Mouse (Mus musculus): ENCODE measurements around the gene Ddah2. TPM values are rescaled to one million over a fixed set of nuclear protein-coding genes. Genes with fewer than 3 reads are reported as not detected.
A peak's percentile ranks its signal among the peaks of the same experiment; 100 is the strongest.

The Ddah2 gene
- polyA plus RNA-seq, 1 experiment from 2014 or later: 540 TPM

DNA sequence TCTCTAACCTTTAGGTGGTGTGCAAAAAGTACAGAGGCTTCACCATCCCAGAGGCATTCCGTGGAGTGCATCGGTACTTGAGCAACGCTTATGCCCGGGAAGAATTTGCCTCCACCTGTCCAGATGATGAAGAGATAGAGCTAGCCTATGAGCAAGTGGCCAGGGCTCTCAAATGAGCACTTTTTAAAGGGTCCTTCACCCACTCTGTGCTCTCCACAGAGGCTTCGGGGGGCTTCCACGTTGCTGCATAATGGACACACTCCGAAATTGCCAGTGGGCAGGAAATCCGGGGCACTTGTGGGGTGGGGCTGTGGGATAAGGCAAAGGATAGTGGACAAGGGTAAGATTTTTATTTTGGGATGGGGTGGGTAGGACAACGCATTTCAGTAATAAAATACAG lies 519 bp upstream of the Ddah2 start:
- no peak overlapping the region; the same call in 1 of the 2 replicates for H3K4me2 ChIP-seq (replicated peaks)
- ATAC-seq (replicated peaks): 0 out of 2 replicates have a peak, but pooled peaks have one; percentile 0
- H3K36me3 ChIP-seq: peaks cover 38% of the 10 kb centered on the region
- 66% methylated on average over 9 of the region's 9 CpGs for WGBS
- H3K9ac ChIP-seq (replicated peaks): no peak overlapping the region
- peaks cover 24% of the 10 kb centered on the region for H3K4me1 ChIP-seq
- no peaks in the 10 kb centered on the region for H3K27me3 ChIP-seq
- no peaks in the 10 kb centered on the region for H3K9me3 ChIP-seq
- peak overlapping the region; percentile 91; the same call in 1 of the 2 replicates for H3K27ac ChIP-seq (replicated peaks)
- H3K4me3 ChIP-seq: no peak overlapping the region; the same call in 1 of the 2 replicates

DNA sequence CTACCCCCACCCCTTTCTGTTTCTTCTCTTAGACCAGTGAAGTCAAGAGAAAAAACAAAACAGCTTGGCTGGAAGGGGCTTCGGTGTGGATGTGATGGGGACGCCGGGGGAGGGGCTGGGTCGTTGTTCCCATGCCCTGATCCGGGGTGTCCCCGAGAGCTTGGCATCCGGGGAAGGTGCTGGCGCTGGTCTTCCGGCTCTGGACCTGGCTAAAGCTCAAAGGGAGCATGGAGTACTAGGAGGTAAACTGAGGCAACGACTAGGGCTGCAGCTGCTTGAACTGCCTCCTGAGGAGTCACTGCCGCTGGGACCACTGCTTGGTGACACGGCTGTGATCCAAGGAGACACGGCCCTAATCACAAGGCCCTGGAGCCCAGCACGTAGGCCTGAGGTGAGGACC lies 1.2 kb downstream of the Ddah2 start:
- ATAC-seq (replicated peaks): peak; percentile 12; the same call in 1 of the 2 replicates
- peaks cover 30% of the 10 kb centered on the region for H3K36me3 ChIP-seq

DNA sequence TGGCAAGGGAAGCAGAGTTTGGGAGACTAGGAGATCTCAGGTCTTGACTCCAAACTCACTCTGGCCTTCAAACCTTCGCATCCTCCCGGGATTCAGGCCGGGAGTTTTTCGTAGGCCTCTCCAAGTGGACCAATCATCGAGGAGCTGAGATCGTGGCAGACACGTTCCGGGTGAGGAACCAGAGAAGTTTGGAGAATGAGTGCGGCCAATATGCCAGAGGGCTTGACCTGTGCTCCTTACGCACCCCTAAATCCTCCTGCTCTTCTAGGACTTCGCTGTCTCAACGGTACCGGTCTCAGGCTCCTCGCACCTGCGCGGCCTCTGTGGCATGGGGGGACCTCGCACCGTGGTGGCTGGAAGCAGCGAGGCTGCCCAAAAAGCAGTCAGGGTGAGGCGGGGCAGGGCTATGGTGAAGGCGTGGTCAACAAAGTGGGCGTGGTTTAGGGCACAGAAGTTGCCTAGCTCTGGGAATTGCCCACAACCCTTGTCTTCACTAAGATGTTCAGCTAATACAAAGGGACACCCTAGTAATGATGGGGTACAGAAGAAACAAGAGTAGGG lies 2.0 kb downstream of the Ddah2 start:
- H3K9me3 ChIP-seq: no peaks in the 10 kb centered on the region
- peak overlapping the region; percentile 92 for H3K4me2 ChIP-seq (replicated peaks)
- ATAC-seq (replicated peaks): no peak
- peaks cover 19% of the 10 kb centered on the region; the same call in 1 of the 2 replicates for H3K27me3 ChIP-seq
- H3K9ac ChIP-seq (replicated peaks): peak overlapping the region; percentile 89
- WGBS: 57% methylated on average over 22 of the region's 22 CpGs
- H3K27ac ChIP-seq (replicated peaks): no peak overlapping the region
- H3K4me1 ChIP-seq: peaks cover 38% of the 10 kb centered on the region
- peak overlapping the region; percentile 80 for H3K4me3 ChIP-seq
- peaks cover 27% of the 10 kb centered on the region; the same call in 1 of the 2 replicates for H3K36me3 ChIP-seq

More for the DNA sequence above, 1.2 kb downstream of the Ddah2 start:
- H3K4me1 ChIP-seq: peaks cover 32% of the 10 kb centered on the region
- H3K4me2 ChIP-seq (replicated peaks): peak overlapping the region; percentile 92
- peak overlapping the region; percentile 80 for H3K4me3 ChIP-seq
- H3K27ac ChIP-seq (replicated peaks): no peak overlapping the region
- H3K9me3 ChIP-seq: no peaks in the 10 kb centered on the region
- peak overlapping the region; percentile 89 for H3K9ac ChIP-seq (replicated peaks)
- H3K27me3 ChIP-seq: peaks cover 13% of the 10 kb centered on the region; the same call in 1 of the 2 replicates
- 16% methylated on average over 14 of the region's 14 CpGs for WGBS

DNA sequence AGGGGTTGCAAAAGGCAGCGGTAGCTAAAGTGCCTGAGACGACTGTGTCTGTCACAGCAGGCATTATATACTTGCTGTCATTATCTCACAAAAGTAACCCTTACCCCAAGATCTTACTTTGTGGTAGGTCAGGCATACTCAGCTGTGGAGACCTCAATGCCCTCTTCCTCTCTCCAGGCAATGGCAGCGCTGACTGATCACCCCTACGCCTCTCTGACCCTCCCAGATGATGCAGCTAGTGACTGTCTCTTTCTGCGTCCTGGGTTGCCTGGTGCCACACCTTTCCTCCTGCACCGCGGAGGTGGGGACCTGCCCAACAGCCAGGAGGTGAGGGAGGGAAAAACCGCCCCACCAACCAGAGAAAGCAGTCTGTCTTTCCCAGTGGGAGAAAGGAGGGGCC lies 2.5 kb downstream of the Ddah2 start:
- ATAC-seq (replicated peaks): no peak
- peak overlapping the region; percentile 80; the same call in 1 of the 2 replicates for H3K4me3 ChIP-seq
- H3K9me3 ChIP-seq: no peaks in the 10 kb centered on the region
- peaks cover 19% of the 10 kb centered on the region; the same call in 1 of the 2 replicates for H3K27me3 ChIP-seq
- WGBS: 87% methylated on average over 8 of the region's 8 CpGs
- H3K27ac ChIP-seq (replicated peaks): no peak overlapping the region
- peaks cover 26% of the 10 kb centered on the region; the same call in 1 of the 2 replicates for H3K36me3 ChIP-seq
- peaks cover 38% of the 10 kb centered on the region for H3K4me1 ChIP-seq
- no peak overlapping the region for H3K4me2 ChIP-seq (replicated peaks)
- no peak overlapping the region for H3K9ac ChIP-seq (replicated peaks)

DNA sequence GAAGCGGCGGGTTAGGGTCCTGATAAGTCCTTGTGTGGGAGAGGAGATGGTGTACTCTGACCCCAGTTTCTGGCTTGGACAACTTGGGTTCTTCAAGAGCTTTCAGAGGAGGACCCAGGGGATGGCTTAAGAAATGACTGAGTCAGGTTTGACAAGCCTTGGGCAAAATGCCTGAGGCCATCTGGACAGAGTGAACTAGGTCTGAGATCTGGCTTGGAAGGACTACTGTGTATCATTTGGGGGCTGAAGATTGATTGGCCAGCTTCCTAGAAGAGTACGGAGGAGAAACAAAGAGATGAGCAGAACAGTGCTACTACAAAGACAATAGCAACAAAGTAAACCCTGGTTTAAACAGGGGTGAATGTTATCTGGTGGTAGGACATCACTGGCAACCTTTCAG lies 4.6 kb downstream of the Ddah2 start:
- H3K27ac ChIP-seq (replicated peaks): no peak overlapping the region
- H3K4me3 ChIP-seq: no peak overlapping the region
- no peak for ATAC-seq (replicated peaks)
- no peaks in the 10 kb centered on the region for H3K9me3 ChIP-seq
- peaks cover 38% of the 10 kb centered on the region for H3K4me1 ChIP-seq
- H3K36me3 ChIP-seq: peaks cover 23% of the 10 kb centered on the region; the same call in 1 of the 2 replicates
- H3K4me2 ChIP-seq (replicated peaks): no peak overlapping the region
- no peak overlapping the region for H3K9ac ChIP-seq (replicated peaks)
- WGBS: 95% methylated on average over 3 of the region's 3 CpGs
- peaks cover 24% of the 10 kb centered on the region; the same call in 1 of the 2 replicates for H3K27me3 ChIP-seq

DNA sequence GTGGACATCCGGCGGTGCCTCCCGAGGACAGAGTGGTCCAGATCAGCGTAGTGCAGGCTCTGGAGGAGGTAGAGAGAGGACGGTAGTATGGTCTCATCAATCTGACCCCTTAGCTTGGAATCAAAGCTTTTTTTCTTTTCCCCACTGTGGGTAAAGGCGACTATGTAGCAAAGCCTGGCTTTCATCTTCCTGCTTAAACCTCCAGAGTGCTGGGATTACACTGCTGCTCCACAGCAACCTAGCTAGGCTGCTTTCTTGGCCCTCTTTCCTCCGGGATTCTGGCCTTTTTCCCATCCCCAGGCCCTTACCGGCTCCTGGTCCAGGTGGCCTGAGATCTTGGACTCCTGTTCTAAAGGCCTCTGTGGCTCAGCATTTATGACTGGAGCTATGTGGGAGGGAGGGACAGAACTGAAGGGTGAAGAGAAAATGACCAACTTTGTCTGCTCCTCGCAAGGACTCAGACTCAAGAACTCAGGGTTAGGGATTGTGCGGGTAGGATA lies 5.6 kb downstream of the Ddah2 start:
- peaks cover 35% of the 10 kb centered on the region for H3K4me1 ChIP-seq
- no peak for ATAC-seq (replicated peaks)
- H3K9ac ChIP-seq (replicated peaks): no peak overlapping the region
- H3K36me3 ChIP-seq: peaks cover 23% of the 10 kb centered on the region; the same call in 1 of the 2 replicates
- WGBS: 36% methylated on average over 10 of the region's 10 CpGs
- H3K27me3 ChIP-seq: peaks cover 24% of the 10 kb centered on the region; the same call in 1 of the 2 replicates
- H3K27ac ChIP-seq (replicated peaks): no peak overlapping the region
- H3K9me3 ChIP-seq: no peaks in the 10 kb centered on the region
- H3K4me3 ChIP-seq: no peak overlapping the region
- H3K4me2 ChIP-seq (replicated peaks): no peak overlapping the region

DNA sequence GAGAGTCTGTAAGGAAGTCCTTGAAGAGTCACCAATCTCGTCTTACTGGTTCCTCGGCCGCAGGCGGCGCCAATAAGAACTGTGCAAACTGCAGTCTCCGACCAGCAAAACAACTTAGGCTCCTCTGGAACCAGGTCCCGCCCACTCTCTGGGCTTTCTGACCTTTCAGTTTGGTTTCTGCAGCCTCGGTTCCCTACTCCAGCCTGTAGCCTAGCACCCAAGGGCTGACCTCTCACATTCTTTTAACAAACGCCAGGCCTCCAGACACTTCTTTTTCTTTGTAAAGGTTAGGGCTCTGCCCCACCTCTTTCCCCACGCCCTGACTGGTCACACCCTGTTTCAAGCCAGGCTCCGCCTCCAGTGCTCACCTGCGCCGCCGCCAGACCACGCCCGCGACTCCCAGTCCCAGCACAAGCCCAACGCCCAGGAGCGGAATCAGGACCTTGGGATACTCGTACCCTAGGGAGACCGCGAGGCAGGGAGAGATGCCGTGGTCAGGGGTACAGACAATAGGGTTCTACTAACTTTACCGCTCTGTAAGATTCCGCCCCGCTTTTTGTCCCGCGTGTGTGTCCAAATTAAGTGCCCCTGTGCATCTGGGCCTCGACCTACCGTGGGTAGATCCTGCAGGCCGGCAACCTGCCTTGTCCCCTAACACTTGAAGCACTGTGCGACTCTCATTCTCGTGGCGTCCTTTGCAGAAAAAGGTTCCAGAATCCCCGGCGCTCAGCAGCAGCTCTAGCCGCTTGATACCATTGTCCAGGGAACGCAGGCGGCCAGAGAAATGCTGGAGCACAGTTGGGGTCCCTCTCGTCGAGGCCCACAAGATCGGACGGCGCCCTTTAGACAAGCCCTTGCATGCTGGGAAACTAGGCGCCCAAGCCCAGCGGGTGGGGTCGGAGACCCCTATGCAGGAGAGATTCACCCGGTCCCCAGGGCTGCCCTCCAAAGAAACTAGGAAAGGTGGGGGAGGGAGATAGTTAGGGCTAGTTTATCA lies 6.4 kb downstream of the Ddah2 start, which contains the start of gene Ly6g6c:
TSS of gene Ly6g6c (plus strand) at position 438 of the 997 bp plus-strand sequence.
- H3K36me3 ChIP-seq: peaks cover 23% of the 10 kb centered on the region; the same call in 1 of the 2 replicates
- peaks cover 24% of the 10 kb centered on the region; the same call in 1 of the 2 replicates for H3K27me3 ChIP-seq
- no peaks in the 10 kb centered on the region for H3K9me3 ChIP-seq
- ATAC-seq (replicated peaks): no peak
- peaks cover 29% of the 10 kb centered on the region for H3K4me1 ChIP-seq
- H3K4me2 ChIP-seq (replicated peaks): peak within 1 kb of the TSS; percentile 38
- H3K4me3 ChIP-seq: peak within 1 kb of the TSS; percentile 12
- WGBS: 2% methylated on average over 48 of the region's 48 CpGs
- no peak within 1 kb of the TSS for H3K27ac ChIP-seq (replicated peaks)
- H3K9ac ChIP-seq (replicated peaks): no peak within 1 kb of the TSS; the same call in 1 of the 2 replicates

DNA sequence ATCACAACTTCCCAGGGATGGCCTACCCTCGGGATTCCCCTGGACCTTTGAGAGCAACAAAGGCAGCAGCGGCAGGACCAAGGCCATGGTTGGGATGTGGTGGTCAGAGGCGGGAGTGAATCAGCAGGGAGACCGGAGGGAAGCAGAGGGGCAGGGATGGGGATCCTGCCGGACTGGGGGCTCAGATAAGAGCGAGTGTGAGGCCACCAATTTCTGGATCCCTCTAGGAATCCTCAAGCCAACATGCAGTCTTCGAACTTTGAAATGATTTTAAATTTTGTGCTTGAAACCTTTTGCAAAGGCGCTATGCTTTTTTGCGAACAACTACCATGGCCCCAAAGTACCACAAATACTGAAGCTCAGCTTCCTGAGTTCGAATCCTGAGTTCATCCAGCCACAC lies 7.2 kb downstream of the Ddah2 start, which contains the start of gene Mpig6b:
TSS of gene Mpig6b (minus strand) at position 101 of the 400 bp plus-strand sequence.
- peaks cover 24% of the 10 kb centered on the region; the same call in 1 of the 2 replicates for H3K27me3 ChIP-seq
- H3K4me2 ChIP-seq (replicated peaks): peak within 1 kb of the TSS; percentile 38
- WGBS: 46% methylated on average over 10 of the region's 10 CpGs
- H3K4me1 ChIP-seq: peaks cover 21% of the 10 kb centered on the region
- H3K9ac ChIP-seq (replicated peaks): no peak within 1 kb of the TSS; the same call in 1 of the 2 replicates
- H3K36me3 ChIP-seq: peaks cover 18% of the 10 kb centered on the region; the same call in 1 of the 2 replicates
- no peak for ATAC-seq (replicated peaks)
- H3K4me3 ChIP-seq: peak within 1 kb of the TSS; percentile 12
- no peaks in the 10 kb centered on the region for H3K9me3 ChIP-seq
- no peak within 1 kb of the TSS for H3K27ac ChIP-seq (replicated peaks)

DNA sequence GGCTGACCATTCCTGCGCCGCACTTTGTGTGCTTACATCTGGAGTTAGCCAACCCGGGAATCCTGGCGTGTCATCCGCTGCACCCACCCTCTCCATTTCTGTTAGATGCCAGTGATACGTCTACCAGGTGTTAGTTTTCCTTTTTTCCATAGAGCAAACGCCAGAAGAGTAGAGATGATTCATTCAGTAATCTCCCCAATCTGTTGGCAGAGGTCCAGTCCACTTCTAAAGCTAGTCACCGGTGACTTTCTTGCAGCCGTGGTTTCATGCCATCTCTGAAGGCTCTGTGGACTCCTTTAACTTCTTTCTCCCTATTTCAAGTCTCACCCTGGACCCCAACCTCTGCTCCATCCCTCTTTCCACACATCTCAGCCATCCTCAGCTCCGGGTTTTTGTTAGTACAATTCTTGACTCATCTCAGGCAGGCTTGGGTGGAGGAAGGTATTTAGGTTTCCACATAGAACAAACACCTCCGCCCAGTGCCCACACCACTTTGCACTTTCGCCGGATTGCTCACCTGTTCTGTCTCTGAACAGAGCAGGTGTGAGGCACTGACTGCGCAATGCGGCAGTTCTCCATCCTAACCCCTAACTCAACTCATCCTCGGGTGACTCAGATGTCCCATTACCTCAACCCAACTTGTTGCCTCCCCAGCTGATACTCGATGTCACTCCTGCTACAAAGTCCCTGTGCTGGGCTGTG lies 9.5 kb downstream of the Ddah2 start:
- ATAC-seq (replicated peaks): no peak
- H3K27ac ChIP-seq (replicated peaks): no peak overlapping the region
- WGBS: 84% methylated on average over 17 of the region's 17 CpGs
- peaks cover 14% of the 10 kb centered on the region for H3K4me1 ChIP-seq
- H3K27me3 ChIP-seq: peaks cover 24% of the 10 kb centered on the region; the same call in 1 of the 2 replicates
- H3K4me3 ChIP-seq: no peak overlapping the region
- no peaks in the 10 kb centered on the region for H3K9me3 ChIP-seq
- no peaks in the 10 kb centered on the region for H3K36me3 ChIP-seq
- H3K4me2 ChIP-seq (replicated peaks): no peak overlapping the region
- no peak overlapping the region for H3K9ac ChIP-seq (replicated peaks)

DNA sequence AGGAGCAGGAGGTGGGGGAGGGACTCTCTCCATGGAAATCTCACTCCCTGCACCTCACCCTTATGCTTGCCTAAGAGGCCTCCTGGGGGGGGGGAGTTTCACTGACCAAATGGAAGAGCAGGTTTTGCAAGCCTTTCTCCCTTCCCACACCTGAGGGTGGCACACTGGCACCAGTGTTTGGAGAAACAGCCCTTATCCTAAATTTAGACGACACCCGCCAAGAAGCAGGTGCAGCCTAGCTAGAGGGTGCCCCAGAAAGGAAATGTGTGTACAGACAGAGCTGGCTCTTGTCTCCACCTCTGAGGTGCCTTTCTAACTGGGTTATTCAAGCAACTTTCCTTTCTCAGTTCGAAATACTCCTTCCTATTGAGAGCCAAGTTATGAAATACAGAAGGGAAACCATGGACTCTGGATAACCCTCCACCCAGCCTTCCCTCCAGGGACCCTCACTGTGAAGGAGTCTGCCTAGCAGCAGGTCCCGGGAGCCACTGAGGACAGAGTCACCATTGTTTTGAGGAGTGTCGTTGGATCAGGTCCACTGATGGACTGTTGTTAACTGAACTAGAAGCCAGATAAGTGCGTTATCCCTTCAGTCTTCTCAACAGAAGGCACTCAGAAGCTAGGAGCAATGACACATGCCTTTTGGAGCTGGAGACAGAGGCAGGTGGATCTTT lies 11.9 kb downstream of the Ddah2 start:
- H3K36me3 ChIP-seq: no peaks in the 10 kb centered on the region
- no peaks in the 10 kb centered on the region for H3K9me3 ChIP-seq
- 0 out of 2 replicates have a peak, but pooled peaks cover under 1% of the 10 kb centered on the region for H3K4me1 ChIP-seq
- no peak overlapping the region for H3K4me2 ChIP-seq (replicated peaks)
- WGBS: 56% methylated on average over 6 of the region's 6 CpGs
- no peak for ATAC-seq (replicated peaks)
- H3K9ac ChIP-seq (replicated peaks): no peak overlapping the region
- H3K27ac ChIP-seq (replicated peaks): no peak overlapping the region
- H3K27me3 ChIP-seq: peaks cover 5% of the 10 kb centered on the region; the same call in 1 of the 2 replicates
- no peak overlapping the region for H3K4me3 ChIP-seq

Data from forebrain, embryonic 15.5 days (tissue).